Mouse (Mus musculus): ENCODE results near the gene Rtbdn.

Gene Rtbdn

GRCm38 (mm10) chr8:84921596-84921995, 25.2 kb upstream of the Rtbdn start:
- DNase-seq (ENCODE audit: low spot score), result no peak

- DNase-seq (ENCODE audit: low spot score), result no peak
Measured at GRCm38 (mm10) chr8:84925557-84925956, 21.2 kb upstream of the Rtbdn start.

GRCm38 (mm10) chr8:84927513-84927912, 19.3 kb upstream of the Rtbdn start:
- no peak for DNase-seq (ENCODE audit: low spot score)

- peak; percentile 69 for DNase-seq (ENCODE audit: low spot score)
Measured at GRCm38 (mm10) chr8:84928456-84929306, 18.1 kb upstream of the Rtbdn start.

GRCm38 (mm10) chr8:84930582-84930981, 16.2 kb upstream of the Rtbdn start:
- no peak for DNase-seq (ENCODE audit: low spot score)

- no peak for DNase-seq (ENCODE audit: low spot score)
Measured at GRCm38 (mm10) chr8:84933767-84934559, 12.8 kb upstream of the Rtbdn start.

- no peak for DNase-seq (ENCODE audit: low spot score)
Measured at GRCm38 (mm10) chr8:84934860-84935259, 11.9 kb upstream of the Rtbdn start.

- no peak for DNase-seq (ENCODE audit: low spot score)
Measured at GRCm38 (mm10) chr8:84935489-84935888, 11.3 kb upstream of the Rtbdn start.

GRCm38 (mm10) chr8:84936041-84936961, 10.5 kb upstream of the Rtbdn start:
- no peak for DNase-seq (ENCODE audit: low spot score)

GRCm38 (mm10) chr8:84936962-84937546, 9.7 kb upstream of the Rtbdn start, which contains the start of gene Mast1:
Gene Mast1, minus strand, starts transcription at chr8:84937359.
- DNase-seq (ENCODE audit: low spot score), result peak; percentile 49

- no peak for DNase-seq (ENCODE audit: low spot score)
Measured at GRCm38 (mm10) chr8:84937620-84938485, 8.9 kb upstream of the Rtbdn start.

- DNase-seq (ENCODE audit: low spot score), result no peak
Measured at GRCm38 (mm10) chr8:84943699-84944098, 3.1 kb upstream of the Rtbdn start.

- no peak for DNase-seq (ENCODE audit: low spot score)
Measured at GRCm38 (mm10) chr8:84944478-84945160, 2.2 kb upstream of the Rtbdn start.

- no peak for DNase-seq (ENCODE audit: low spot score)
Measured at GRCm38 (mm10) chr8:84945235-84945632, 1.6 kb upstream of the Rtbdn start.

GRCm38 (mm10) chr8:84945633-84946527, 911 bp upstream of the Rtbdn start:
- DNase-seq (ENCODE audit: low spot score), result no peak

GRCm38 (mm10) chr8:84947241-84947545, 402 bp downstream of the Rtbdn start:
- DNase-seq (ENCODE audit: low spot score), result no peak

GRCm38 (mm10) chr8:84949753-84950152, 3.0 kb downstream of the Rtbdn start:
- no peak for DNase-seq (ENCODE audit: low spot score)

GRCm38 (mm10) chr8:84952612-84953255, 5.9 kb downstream of the Rtbdn start:
- DNase-seq (ENCODE audit: low spot score), result peak; percentile 63

- peak; percentile 76 for DNase-seq (ENCODE audit: low spot score)
Measured at GRCm38 (mm10) chr8:84956768-84957167, 10.0 kb downstream of the Rtbdn start.
